Mouse (Mus musculus) layer of hippocampus, adult 8-10 months (tissue): ENCODE data around the gene Fbxl17. TPM values are rescaled to one million over a fixed set of nuclear protein-coding genes. Genes with fewer than 3 reads are reported as not detected.

Source experiments
- DNase-seq, 2 experiments: peaks; one replicate each; pipeline ENCODE4 v3.0.0; 2022; ENCODE audit warnings: low spot score in 2 of 2
- total RNA-seq, 4 experiments: library from RNA; stranded (reverse); gene quantifications; 2 replicates each; pipeline ENCODE4 v1.2.4; 2022

Gene Fbxl17
- 10 to 100 TPM; 48.7 to 59.9 (median 54.3) TPM for total RNA-seq

GRCm38 (mm10) chr17:63499636-63500155, at the start of gene Fbxl17:
Fbxl17 (minus strand) TSS chr17:63500017.
- peak in 1 of 2 experiments; percentile 53 for DNase-seq

- peak in 1 of 2 experiments; percentile 5 for DNase-seq
Observed at GRCm38 (mm10) chr17:63547465-63547864, 47.6 kb upstream of the Fbxl17 start.

- no peak for DNase-seq
Observed at GRCm38 (mm10) chr17:63534576-63535265, 34.9 kb upstream of the Fbxl17 start.

- no peak for DNase-seq
Observed at GRCm38 (mm10) chr17:63533074-63533836, 33.4 kb upstream of the Fbxl17 start.

- DNase-seq, result no peak
Observed at GRCm38 (mm10) chr17:63529476-63529875, 29.7 kb upstream of the Fbxl17 start.

GRCm38 (mm10) chr17:63520691-63521090, 20.9 kb upstream of the Fbxl17 start:
- DNase-seq, result no peak

GRCm38 (mm10) chr17:63510451-63510850, 10.6 kb upstream of the Fbxl17 start:
- DNase-seq, result no peak

- DNase-seq, result no peak
Observed at GRCm38 (mm10) chr17:63501091-63501490, 1.3 kb upstream of the Fbxl17 start.

- peak; percentile 83 to 87 for DNase-seq
Observed at GRCm38 (mm10) chr17:63500156-63500834, 478 bp upstream of the Fbxl17 start.

- DNase-seq, result no peak
Observed at GRCm38 (mm10) chr17:63498717-63499635, 841 bp downstream of the Fbxl17 start.

- DNase-seq, result no peak
Observed at GRCm38 (mm10) chr17:63498182-63498716, 1.6 kb downstream of the Fbxl17 start.

GRCm38 (mm10) chr17:63497206-63497731, 2.5 kb downstream of the Fbxl17 start:
- no peak for DNase-seq

- no peak for DNase-seq
Observed at GRCm38 (mm10) chr17:63496153-63496552, 3.7 kb downstream of the Fbxl17 start.

- DNase-seq, result no peak
Observed at GRCm38 (mm10) chr17:63493876-63494580, 5.8 kb downstream of the Fbxl17 start.

GRCm38 (mm10) chr17:63493274-63493673, 6.5 kb downstream of the Fbxl17 start:
- no peak for DNase-seq

- no peak for DNase-seq
Observed at GRCm38 (mm10) chr17:63492665-63493273, 7.0 kb downstream of the Fbxl17 start.

- no peak for DNase-seq
Observed at GRCm38 (mm10) chr17:63489525-63489924, 10.3 kb downstream of the Fbxl17 start.

- DNase-seq, result peak; percentile 34 to 64
Observed at GRCm38 (mm10) chr17:63467866-63468265, 32.0 kb downstream of the Fbxl17 start.

- DNase-seq, result peak in 1 of 2 experiments; percentile 25
Observed at GRCm38 (mm10) chr17:63465239-63465638, 34.6 kb downstream of the Fbxl17 start.
